27 mouse cellular contexts compared by ENCODE assay signal in the genomic region with DNA sequence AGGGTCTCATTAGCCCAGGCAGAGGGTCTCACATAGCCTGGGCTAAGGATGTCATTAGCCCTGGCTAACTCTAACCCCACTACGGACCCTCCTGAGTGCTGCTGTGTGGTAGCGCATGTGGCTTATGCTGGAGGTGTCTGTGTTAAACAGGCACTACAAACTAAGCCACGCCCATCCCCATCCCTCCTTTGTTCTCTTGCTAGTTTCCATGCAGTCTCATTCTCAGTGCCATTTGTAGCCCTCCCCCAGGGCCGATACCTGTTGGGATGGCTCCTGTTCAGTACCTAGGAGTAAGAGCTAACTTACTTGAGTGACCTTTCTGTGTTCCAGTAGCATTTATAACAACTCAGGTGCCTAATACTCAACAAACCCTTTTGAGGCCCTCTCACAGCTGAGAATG.
DNase-seq lines count a peak whose midpoint lies in the region; TF ChIP-seq lines count a peak whose summit lies in the region.
"Had no signal": no experiment of that assay in that cellular context is flagged by ENCODE, and none has a peak within 500 bp of the region (broad histone marks: within the 10 kb centered on the region; RNA-seq: fewer than 3 reads in every experiment).

No protein-coding gene starts in this region.

- no peak for TF ChIP-seq POLR2A in thymus, adult 2 months (IDR thresholded peaks at IDR 0.05; ENCODE audit: control insufficient read depth, extremely low read depth, insufficient read depth, low read length, poor library complexity)

- H3K4me1 ChIP-seq in thymus, adult 2 months (replicated peaks; ENCODE audit: control insufficient read depth, insufficient read depth, low read length): peaks cover 24% of the 10 kb centered on the region
- H3K4me1 ChIP-seq: embryonic facial prominence, embryonic 15.5 days; forebrain, embryonic 13.5 days; hindbrain, embryonic 10.5 days; hindbrain, embryonic 15.5 days; liver, embryonic 13.5 days; midbrain, embryonic 13.5 days; neural tube, embryonic 13.5 days had no signal

- no peak for TF ChIP-seq CTCF in thymus, adult 2 months (IDR thresholded peaks at IDR 0.05; ENCODE audit: borderline replicate concordance, control insufficient read depth, extremely low read depth, insufficient read depth, low read length, poor library complexity)

- no peaks in the 10 kb centered on the region for H3K27me3 ChIP-seq in thymus, adult 2 months (ENCODE audit: control insufficient read depth, insufficient read depth, low read length)
- H3K27me3 ChIP-seq: embryonic facial prominence, embryonic 15.5 days; forebrain, embryonic 13.5 days; heart, embryonic 12.5 days; hindbrain, embryonic 15.5 days; liver, embryonic 13.5 days; midbrain, embryonic 13.5 days; neural tube, embryonic 13.5 days had no signal

- H3K4me3 ChIP-seq in thymus, adult 2 months (ENCODE audit: control insufficient read depth, insufficient read depth, low read length): no peak overlapping the region
- H3K4me3 ChIP-seq: embryonic facial prominence, embryonic 15.5 days; forebrain, embryonic 13.5 days; heart, adult 2 months; heart, embryonic 12.5 days; hindbrain, embryonic 10.5 days; hindbrain, embryonic 15.5 days; liver, embryonic 13.5 days; midbrain, embryonic 13.5 days; neural tube, embryonic 13.5 days had no signal

- WGBS in thymus, adult 2 months: 91% methylated on average over 4 of the region's 4 CpGs

- peak; percentile 57 for DNase-seq in ES-CJ7 (ENCODE audit: low read depth, low spot score)
- DNase-seq in R1 (ENCODE audit: low read depth, low spot score): peak; percentile 70
- peak; percentile 52 for DNase-seq in thymus, adult 2 months
- DNase-seq in thymus, postnatal 36 days: peak; percentile 51 to 70
- no peak for DNase-seq in cerebellum, postnatal 4 days (ENCODE audit: low spot score in 2 of 2)
- no peak for DNase-seq in lung, postnatal 25 days (ENCODE audit: low spot score)
- no peak for DNase-seq in adrenal gland, adult (ENCODE audit: inconsistent age in 2 of 2, low spot score in 1 of 2)
- DNase-seq: adrenal gland, adult 2 months; adrenal gland, postnatal 36 days; cerebellum, adult 18-20 months; cerebellum, postnatal 10 days; gastrocnemius, postnatal 36 days; heart, adult 2 months; kidney, adult 2 months; kidney, postnatal 4 days; left cerebral cortex, postnatal 4 days; liver, embryonic 13.5 days; lung, adult 18-20 months had no signal

- H3K36me3 ChIP-seq in thymus, adult 2 months (ENCODE audit: control insufficient read depth, insufficient read depth, low read length): no peaks in the 10 kb centered on the region; the same call in 1 of the 2 replicates

- peak overlapping the region; percentile 38 for H3K27ac ChIP-seq in thymus, adult 2 months (ENCODE audit: control insufficient read depth, insufficient read depth, low read length)
- H3K27ac ChIP-seq: embryonic facial prominence, embryonic 15.5 days; forebrain, embryonic 13.5 days; heart, adult 2 months; hindbrain, embryonic 10.5 days; hindbrain, embryonic 15.5 days; kidney, postnatal 0 days; liver, embryonic 13.5 days; macrophage; midbrain, embryonic 13.5 days; neural tube, embryonic 13.5 days had no signal

Comparison
In these comparisons a context has a peak if more than half of its experiments do, and no peak if none do; other contexts are left out.
1. DNase-seq: peak in ES-CJ7 (single experiment), R1 (single experiment), thymus, adult 2 months (single experiment) and thymus, postnatal 36 days (2 of 2); none in cerebellum, postnatal 4 days (0 of 2), lung, postnatal 25 days (single experiment) and adrenal gland, adult (0 of 2).